8 mouse cellular contexts compared by ENCODE assay signal in the genomic region with DNA sequence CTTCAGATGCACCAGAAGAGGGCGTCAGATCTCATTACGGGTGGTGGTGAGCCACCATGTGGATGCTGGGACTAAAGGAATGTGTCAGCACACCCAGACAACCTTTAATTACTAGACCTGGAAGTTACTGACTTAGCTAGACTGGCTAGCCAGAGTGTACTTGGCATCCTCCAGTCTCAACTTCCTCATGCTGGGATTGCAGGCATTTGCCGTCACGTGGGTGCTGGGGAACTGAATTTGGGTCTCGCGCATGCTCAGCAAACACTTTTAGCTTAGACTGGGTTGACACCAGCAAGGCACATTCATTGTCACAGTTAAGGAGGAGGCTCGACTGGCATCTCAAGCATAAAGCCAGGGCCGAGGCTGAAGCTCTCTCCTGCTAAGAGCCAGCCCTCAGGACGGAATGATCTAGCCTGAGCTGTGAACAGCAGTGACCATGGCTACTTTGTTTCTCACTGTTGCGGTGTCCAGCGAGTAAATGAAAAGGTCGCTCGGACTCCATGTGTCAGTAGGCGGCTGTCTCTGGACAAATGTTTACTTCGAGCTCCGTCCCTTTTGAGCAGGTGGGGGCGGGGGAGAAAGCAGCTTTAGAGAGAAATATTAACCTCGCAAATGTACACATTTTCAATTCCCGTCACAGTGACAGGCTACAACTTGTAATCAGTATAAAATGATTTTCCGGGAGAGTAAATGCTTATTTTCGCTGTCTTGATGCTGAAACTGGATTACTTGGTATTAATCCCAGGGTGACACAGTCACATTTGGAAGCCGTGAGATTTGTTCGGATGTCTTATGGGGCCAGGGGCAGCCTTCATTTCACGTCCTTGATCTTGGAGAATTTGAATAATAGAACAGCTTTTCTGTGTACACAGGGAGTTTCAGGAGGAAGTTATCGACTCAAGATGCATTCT.
DNase-seq lines count a peak whose midpoint lies in the region; ATAC-seq and TF ChIP-seq lines count a peak whose summit lies in the region.

No protein-coding gene starts in this region.

- TF ChIP-seq CTCF in small intestine, adult 2 months (IDR thresholded peaks at IDR 0.05; ENCODE audit: extremely low read depth, insufficient read length, insufficient replicate concordance, low read depth, low read length) = no peak

- no peaks in the 10 kb centered on the region for H3K9me3 ChIP-seq in ES-E14 (ENCODE audit: control insufficient read depth, insufficient read depth, low read depth, low read length)
- no peaks in the 10 kb centered on the region for H3K9me3 ChIP-seq in lung, embryonic 15.5 days

- peak; percentile 12 for DNase-seq in adrenal gland, adult 2 months
- no peak for DNase-seq in adrenal gland, postnatal 10 days
- DNase-seq in ES-E14 (ENCODE audit: low read depth, low spot score) = peak; percentile 21
- peak; percentile 27 for DNase-seq in forelimb bud, embryonic 11.5 days (ENCODE audit: low read depth, low spot score)
- DNase-seq in large intestine, adult 2 months (ENCODE audit: low read depth, low spot score) = peak; percentile 25

- no peaks in the 10 kb centered on the region for H3K27me3 ChIP-seq in lung, embryonic 15.5 days
- no peaks in the 10 kb centered on the region for H3K27me3 ChIP-seq in small intestine, adult 2 months (ENCODE audit: control insufficient read depth, insufficient read depth, low read length)

- no peak for TF ChIP-seq POLR2A in small intestine, adult 2 months (IDR thresholded peaks at IDR 0.05; ENCODE audit: low read depth, low read length)

- no peak overlapping the region for H3K9ac ChIP-seq in ES-E14 (ENCODE audit: insufficient read depth, low read depth, low read length, poor library complexity, severe bottlenecking)
- H3K9ac ChIP-seq in lung, embryonic 15.5 days = peak overlapping the region; percentile 39

- ATAC-seq in lung, embryonic 15.5 days (ENCODE audit: borderline replicate concordance, extremely low read depth, low FRiP score, low TSS enrichment) = peak; percentile 76; the same call in 1 of the 2 replicates
- no peak for ATAC-seq in activated CD4-positive, CD25-positive, alpha-beta regulatory T cell, adult 4 months

- peaks cover 0 to 7% of the 10 kb centered on the region in 2 experiments; a peak in 1 of 4 replicates for H3K4me1 ChIP-seq in ES-E14 (ENCODE audit: control insufficient read depth in 2 of 2, insufficient read depth in 2 of 2, low read length in 2 of 2, poor library complexity in 1 of 2)
- peaks cover 31% of the 10 kb centered on the region for H3K4me1 ChIP-seq in lung, embryonic 15.5 days
- no peaks in the 10 kb centered on the region for H3K4me1 ChIP-seq in small intestine, adult 2 months (ENCODE audit: control insufficient read depth, insufficient read depth, insufficient read length, low read length)

- peak overlapping the region; percentile 72 for H3K4me2 ChIP-seq in lung, embryonic 15.5 days

- H3K27ac ChIP-seq in ES-E14 (ENCODE audit: insufficient read depth, low read depth, low read length, poor library complexity, severe bottlenecking) = no peak overlapping the region
- peak overlapping the region; percentile 63 for H3K27ac ChIP-seq in lung, embryonic 15.5 days
- H3K27ac ChIP-seq in small intestine, adult 2 months (ENCODE audit: insufficient read depth, low read depth, low read length) = no peak overlapping the region

- WGBS in large intestine, adult 2 months = 18% methylated on average over 25 of the region's 25 CpGs
- 22% methylated on average over 25 of the region's 25 CpGs for WGBS in lung, embryonic 15.5 days
- 22% methylated on average over 25 of the region's 25 CpGs for WGBS in small intestine, adult 2 months

- no peak overlapping the region for H3K4me3 ChIP-seq in ES-E14 (ENCODE audit: insufficient read depth in 1 of 2, low read depth in 1 of 2, low read length in 2 of 2, poor library complexity in 1 of 2, severe bottlenecking in 1 of 2)
- H3K4me3 ChIP-seq in lung, embryonic 15.5 days = peak overlapping the region; percentile 31
- H3K4me3 ChIP-seq in small intestine, adult 2 months (ENCODE audit: low read depth, low read length) = peak overlapping the region; percentile 26

- no peaks in the 10 kb centered on the region for H3K36me3 ChIP-seq in ES-E14 (ENCODE audit: control insufficient read depth, insufficient read depth, low read length, poor library complexity, severe bottlenecking)
- no peaks in the 10 kb centered on the region for H3K36me3 ChIP-seq in lung, embryonic 15.5 days
- no peaks in the 10 kb centered on the region for H3K36me3 ChIP-seq in small intestine, adult 2 months (ENCODE audit: control insufficient read depth, insufficient read depth, low read length)

- in situ Hi-C loops in ES-E14 (cut with MboI; ENCODE audit: low sequenced_read_pairs in 2 of 2, unreplicated experiment in 2 of 2) = no loop called here

TF ChIP-seq in ES-E14, 5 proteins besides CTCF, POLR2A, EP300 and RAD21:
- TF ChIP-seq ZC3H11A (IDR thresholded peaks at IDR 0.05; ENCODE audit: borderline replicate concordance, low read depth, low read length) (no peak), CHD2 (IDR thresholded peaks at IDR 0.05; ENCODE audit: low read depth, low read length) (no peak), ZNF384 (IDR thresholded peaks at IDR 0.05; ENCODE audit: low read depth, low read length) (no peak), HCFC1 (IDR thresholded peaks at IDR 0.05; ENCODE audit: borderline replicate concordance, insufficient read depth, low read length) (no peak), MAFK (IDR thresholded peaks at IDR 0.05; ENCODE audit: insufficient read depth, low read depth, low read length) (no peak)
TF ChIP-seq in ES-E14: peak in this region for 0.

Comparison
In these comparisons a context has a peak if more than half of its experiments do, and no peak if none do; other contexts are left out.
1. H3K4me3 ChIP-seq: peak in lung, embryonic 15.5 days (single experiment) and small intestine, adult 2 months (single experiment); none in ES-E14 (0 of 2).